Mouse (Mus musculus) monocyte, adult 5-6 weeks (primary cell): ENCODE data around the gene Magi2. TPM values are rescaled to one million over a fixed set of nuclear protein-coding genes. Genes with fewer than 3 reads are reported as not detected.
"Not testable (repeated sequence)": the region's sequence is repeated elsewhere in the genome, so short reads cannot be mapped to it uniquely, and the experiment has no call there.

Experiments
- ATAC-seq: fragments of 153-309, 156-312 bp; replicated peaks from 2 replicates; pipeline ENCODE4 v1.8.0; 2017; ENCODE audit warnings: mild to moderate bottlenecking; ENCODE audit not compliant: low TSS enrichment, insufficient number of reproducible peaks, severe bottlenecking, poor library complexity, low FRiP score
- total RNA-seq: library from RNA; stranded (forward); fragments of 200-1000, 200-491, 200-594 nt; gene quantifications from 3 replicates; pipeline ENCODE4 v1.2.3, GENCODE M21; 2017

The Magi2 gene
- total RNA-seq, 1 experiment from 2014 or later, result 1.5 TPM

DNA sequence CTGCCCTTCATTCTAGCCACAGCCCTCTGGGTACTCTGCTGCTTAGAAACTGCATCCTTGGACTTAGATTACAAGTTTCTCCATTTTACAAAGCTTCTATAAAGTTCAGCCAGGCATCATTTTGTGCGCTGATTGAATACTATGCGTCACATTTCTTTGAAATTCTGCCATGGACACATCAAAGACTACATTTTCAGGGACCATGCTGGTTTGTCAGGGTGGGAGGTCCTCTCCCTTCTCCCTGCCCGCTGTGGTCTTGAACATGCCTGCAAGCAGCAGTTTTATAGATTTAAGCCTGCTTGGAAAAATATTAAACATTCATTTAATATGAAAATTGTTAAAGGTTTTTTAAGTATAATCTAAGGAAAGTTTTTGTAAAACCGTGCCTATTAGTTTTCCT is 1030.6 kb downstream of the Magi2 start:
- no peak for ATAC-seq

GRCm38 (mm10) chr5:20259719-20260118 is 1032.9 kb downstream of the Magi2 start:
- no peak for ATAC-seq

DNA sequence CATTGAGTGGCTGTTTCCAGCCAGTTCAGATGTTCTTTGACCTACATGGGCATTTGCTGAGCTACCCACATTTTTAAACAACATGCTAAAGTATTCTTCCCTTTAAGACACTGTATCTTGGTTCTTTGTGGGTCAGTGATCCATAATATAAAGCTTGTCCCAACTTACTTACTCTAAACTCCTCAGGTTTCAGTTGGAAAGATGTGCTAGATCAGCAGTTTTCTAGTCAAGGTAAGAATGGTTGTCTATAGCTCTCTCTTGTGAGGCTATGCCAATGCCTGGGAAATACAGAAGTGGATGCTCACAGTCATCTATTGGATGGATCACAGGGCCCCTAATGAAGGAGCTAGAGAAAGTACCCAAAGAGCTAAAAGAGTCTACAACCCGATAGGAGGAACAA is 1045.8 kb downstream of the Magi2 start:
- ATAC-seq, result not testable (repeated sequence)

DNA sequence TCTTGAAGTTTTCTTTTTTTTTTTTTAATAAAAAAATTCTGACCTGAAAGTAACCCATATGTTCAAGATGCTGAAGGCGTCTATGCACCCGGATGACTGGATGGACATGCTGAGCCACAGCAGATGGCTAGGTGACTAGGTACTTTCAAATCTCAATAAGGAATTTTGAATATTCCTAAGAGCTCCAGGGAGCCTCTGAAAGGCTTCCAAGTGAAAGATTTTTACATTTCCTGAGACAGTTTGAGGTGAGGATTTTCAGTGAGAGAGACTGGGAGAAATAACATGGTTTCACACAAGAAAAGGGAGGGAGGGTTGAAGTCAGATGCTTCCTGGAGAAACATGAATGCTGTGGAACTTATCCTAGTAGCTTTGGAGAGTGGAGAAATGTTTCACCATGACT is 1048.8 kb downstream of the Magi2 start:
- no peak for ATAC-seq

- ATAC-seq, result no peak
These were observed 1058.4 kb downstream of the Magi2 start for GRCm38 (mm10) chr5:20285080-20285840.

GRCm38 (mm10) chr5:20294521-20294920 is 1067.7 kb downstream of the Magi2 start:
- ATAC-seq, result no peak

DNA sequence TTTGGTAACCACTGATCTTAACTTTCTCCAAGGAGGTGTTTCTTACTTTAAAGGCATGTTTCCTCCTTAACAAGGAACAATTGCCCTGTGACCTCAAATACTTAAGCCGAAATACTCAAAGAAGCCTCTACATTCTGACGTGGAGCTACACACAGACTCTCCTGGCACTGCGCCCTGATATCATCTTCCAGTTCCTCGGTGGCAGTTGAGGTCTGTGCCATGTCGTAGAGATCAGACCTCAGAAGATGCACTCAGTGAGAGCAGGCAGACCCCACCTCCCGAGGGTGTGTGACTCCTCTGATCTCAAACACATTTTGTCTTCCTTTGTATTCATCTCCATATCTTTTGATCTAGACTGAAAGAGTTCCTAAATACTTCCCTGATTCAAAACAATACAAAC is 1073.0 kb downstream of the Magi2 start:
- ATAC-seq, result no peak

DNA sequence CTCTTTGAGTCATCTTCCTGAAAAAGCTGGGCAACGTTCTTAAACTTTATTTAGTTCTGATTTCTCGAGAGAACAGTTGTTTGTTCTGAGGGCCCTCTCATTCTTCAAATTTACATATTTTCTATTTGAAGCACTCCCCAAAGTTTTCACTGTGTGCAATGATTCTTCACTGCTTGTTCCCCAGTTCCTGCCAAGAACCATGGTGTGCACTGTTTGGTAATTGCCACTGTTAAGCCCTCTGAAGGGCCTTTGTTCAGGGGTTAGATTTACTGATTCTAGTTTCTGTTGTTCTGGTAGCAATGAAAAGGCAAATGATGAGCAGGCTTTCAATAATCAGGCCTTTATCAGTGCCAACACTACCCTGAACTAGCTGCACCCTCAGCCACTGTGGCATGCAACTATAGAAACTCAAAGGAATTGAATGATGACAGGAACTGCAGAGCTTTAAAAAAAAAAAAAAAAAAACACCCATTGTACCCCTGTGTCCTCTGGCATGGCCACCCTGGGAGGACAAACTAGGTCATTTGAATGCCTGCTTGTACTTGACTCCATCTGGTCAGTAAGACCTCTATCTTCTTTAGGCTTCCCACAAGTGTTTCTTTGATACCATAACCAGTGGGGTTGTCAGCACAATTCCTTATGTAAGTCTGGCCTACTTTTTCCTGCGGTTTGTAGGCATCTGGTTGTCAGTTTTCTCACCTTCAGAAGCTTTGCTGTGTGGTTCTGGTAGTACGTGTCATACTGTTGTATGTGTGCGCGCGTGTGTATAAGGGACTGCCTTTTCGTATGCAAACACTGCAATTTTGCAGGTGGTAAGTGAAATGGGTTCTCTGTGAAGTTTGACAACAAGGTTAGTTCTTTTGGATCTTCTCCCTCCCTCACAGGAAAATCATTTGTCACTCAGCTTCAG is 1076.5 kb downstream of the Magi2 start:
- no peak for ATAC-seq

DNA sequence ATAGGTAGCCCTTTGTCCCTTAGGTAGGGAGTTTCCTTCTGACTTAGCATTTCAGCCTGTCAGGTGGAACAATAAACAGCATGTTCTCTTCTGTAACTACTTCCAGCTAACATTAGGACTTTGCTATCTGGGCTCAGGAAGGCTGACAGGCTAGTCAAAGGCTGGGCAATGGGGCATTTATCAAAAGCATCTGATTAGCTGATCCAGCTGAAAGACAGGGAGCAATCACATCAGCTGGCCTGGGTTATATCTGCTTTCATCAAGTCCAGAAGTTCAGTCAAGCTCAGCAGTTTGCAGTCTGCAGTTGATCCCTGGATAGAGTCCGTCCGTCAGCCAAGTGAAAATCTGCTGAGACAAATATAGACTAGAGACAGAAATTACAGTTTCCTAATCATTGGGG is 1094.1 kb downstream of the Magi2 start:
- no peak for ATAC-seq

DNA sequence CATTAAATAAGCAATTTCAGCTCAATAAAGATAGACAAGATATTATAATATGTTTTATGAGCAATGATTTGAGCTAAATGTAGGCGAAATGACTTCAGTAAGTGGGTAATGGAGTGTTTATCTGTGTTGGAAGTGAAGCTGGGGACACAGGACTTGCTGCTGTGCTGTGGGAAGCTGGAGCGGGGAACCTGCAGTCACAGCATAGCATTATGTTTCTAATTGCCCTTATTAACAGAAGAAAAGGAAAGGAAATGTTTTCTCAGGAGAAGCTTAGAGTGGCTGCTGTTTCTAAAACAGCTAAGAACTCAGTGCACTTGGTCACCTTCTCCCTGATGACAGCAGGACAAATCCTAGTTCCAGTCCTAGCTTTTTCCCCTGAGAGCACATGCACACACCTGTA is 1098.5 kb downstream of the Magi2 start:
- ATAC-seq, result no peak

GRCm38 (mm10) chr5:20328901-20329300 is 1102.1 kb downstream of the Magi2 start:
- no peak for ATAC-seq

- no peak for ATAC-seq
These were observed 1103.2 kb downstream of the Magi2 start for GRCm38 (mm10) chr5:20330025-20330424.

- no peak for ATAC-seq
These were observed 1105.7 kb downstream of the Magi2 start for GRCm38 (mm10) chr5:20332574-20332973.

- no peak for ATAC-seq
These were observed 1107.7 kb downstream of the Magi2 start for GRCm38 (mm10) chr5:20334549-20334948.

- no peak for ATAC-seq
These were observed 1126.1 kb downstream of the Magi2 start for GRCm38 (mm10) chr5:20352941-20353340.

DNA sequence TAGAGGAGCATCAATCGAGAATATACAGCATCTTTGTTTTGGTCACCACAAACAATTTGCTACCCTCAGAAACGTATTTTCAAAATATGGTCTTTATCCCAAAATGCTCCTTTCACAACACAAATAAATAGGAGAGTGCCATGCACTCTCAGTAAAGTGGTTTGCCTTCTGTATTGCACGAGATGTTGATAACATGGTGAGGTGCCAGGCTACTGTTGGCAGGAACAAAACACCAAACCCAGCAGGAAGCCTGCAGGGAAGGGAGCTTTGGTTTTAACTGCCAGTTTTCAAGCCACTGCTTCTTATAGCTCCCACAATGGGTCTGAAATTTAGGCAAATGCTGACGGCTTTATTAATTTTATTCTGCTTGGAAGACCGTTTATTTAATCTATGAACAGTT is 1131.6 kb downstream of the Magi2 start:
- no peak for ATAC-seq

DNA sequence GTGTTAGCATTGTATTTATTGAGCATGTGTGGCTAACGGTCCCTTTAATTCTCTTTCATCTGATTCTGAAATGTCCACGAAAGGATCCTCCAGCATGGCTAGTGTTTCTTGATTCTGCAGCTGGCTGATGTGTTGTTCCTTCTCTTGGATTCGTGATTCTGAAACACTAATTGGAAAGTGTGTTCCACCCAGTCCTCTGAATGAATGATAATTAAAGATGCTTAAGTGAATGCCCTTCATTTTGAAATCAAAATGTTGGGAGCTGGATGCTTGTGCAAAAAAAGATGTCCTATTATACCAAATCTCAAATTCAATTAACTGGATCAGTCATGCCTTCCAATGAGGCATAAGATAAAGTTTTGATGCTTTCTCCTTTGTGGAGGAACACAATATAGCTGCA is 1132.2 kb downstream of the Magi2 start:
- no peak for ATAC-seq

GRCm38 (mm10) chr5:20362154-20362553 is 1135.3 kb downstream of the Magi2 start:
- no peak for ATAC-seq

DNA sequence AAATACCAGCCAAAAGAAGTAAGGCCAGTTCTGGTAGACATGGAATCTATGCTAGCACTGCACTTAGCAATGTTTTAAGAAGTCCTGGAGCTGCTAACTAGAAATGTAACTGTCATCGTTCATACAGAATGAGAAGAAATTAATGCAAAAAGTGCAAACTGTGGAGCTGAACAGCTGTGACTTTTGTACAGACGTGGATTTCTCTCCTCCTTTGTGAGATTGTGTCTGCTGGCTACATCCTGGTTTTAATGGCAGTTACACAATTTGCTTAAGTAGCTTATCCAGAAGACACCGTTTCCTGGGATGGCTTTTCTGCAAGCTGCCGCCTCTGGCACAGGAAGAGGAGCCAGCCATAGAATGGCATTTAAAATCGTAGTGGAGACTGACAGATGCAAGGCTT is 1136.4 kb downstream of the Magi2 start:
- ATAC-seq, result no peak

- ATAC-seq, result no peak
These were observed 1146.8 kb downstream of the Magi2 start for GRCm38 (mm10) chr5:20373586-20373985.
